Mouse (Mus musculus): ENCODE measurements around the gene Olfr437. TPM values are rescaled to one million over a fixed set of nuclear protein-coding genes. Genes with fewer than 3 reads are reported as not detected.
"Not testable (repeated sequence)": the region's sequence is repeated elsewhere in the genome, so short reads cannot be mapped to it uniquely, and the experiment has no call there.

Gene Olfr437
- polyA plus RNA-seq, 1 experiment from 2014 or later: not detected

GRCm38 (mm10) chr6:43178584-43179501, 15.8 kb downstream of the Olfr437 start:
- Histone ChIP-seq H3K4me1 (ENCODE audit: insufficient read depth, low read depth, low read length) (no peaks in the 10 kb centered on the region), H3K36me3 (ENCODE audit: insufficient read depth, low read length) (no peaks in the 10 kb centered on the region), H3K27ac (ENCODE audit: low read length) (no peak overlapping the region), H3K9me3 (ENCODE audit: low read length) (no peaks in the 10 kb centered on the region), H3K27me3 (replicated peaks; ENCODE audit: insufficient read depth, low read length) (no peaks in the 10 kb centered on the region), H3K9ac (replicated peaks; ENCODE audit: low read depth) (no peak overlapping the region), H3K4me3 (ENCODE audit: low read depth, low read length) (no peak overlapping the region), H3K4me2 (replicated peaks; ENCODE audit: low read depth, low read length) (no peak overlapping the region)
- DNase-seq (ENCODE audit: low spot score): no peak
- 39% methylated on average over 6 of the region's 6 CpGs for WGBS
- ATAC-seq: no peak
- TF ChIP-seq EP300 (IDR thresholded peaks at IDR 0.05) (no peak), CTCF (IDR thresholded peaks at IDR 0.05) (no peak)

DNA sequence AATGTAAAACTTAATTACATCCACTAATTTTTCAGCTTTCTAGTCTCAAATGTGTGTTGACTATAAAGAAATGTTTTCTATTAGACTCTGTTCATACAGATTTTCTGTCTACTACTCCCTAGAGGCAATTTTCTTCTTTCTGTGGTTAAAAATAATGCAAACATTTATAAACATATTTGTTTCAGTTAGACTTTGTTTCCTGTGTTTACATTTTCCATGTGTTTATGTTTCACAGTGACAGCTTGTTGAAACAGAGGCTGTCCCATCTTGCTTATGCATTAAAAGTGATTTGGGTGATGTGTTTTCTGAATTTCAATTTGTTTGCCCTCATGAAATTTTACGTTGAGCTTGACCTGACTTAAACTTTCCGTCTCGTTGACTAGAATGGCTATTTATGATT, 27.9 kb downstream of the Olfr437 start:
- no peak overlapping the region for H3K4me3 ChIP-seq (ENCODE audit: low read depth, low read length)
- no peaks in the 10 kb centered on the region for H3K9me3 ChIP-seq (ENCODE audit: low read length)
- 40% methylated on average over 3 of the region's 3 CpGs for WGBS
- H3K36me3 ChIP-seq (ENCODE audit: insufficient read depth, low read length): no peaks in the 10 kb centered on the region
- ATAC-seq: no peak
- H3K27ac ChIP-seq (ENCODE audit: low read length): no peak overlapping the region
- TF ChIP-seq CTCF (IDR thresholded peaks at IDR 0.05): no peak
- no peak overlapping the region for H3K4me2 ChIP-seq (replicated peaks; ENCODE audit: low read depth, low read length)
- H3K4me1 ChIP-seq (ENCODE audit: insufficient read depth, low read depth, low read length): no peaks in the 10 kb centered on the region
- no peaks in the 10 kb centered on the region for H3K27me3 ChIP-seq (replicated peaks; ENCODE audit: insufficient read depth, low read length)
- no peak for DNase-seq (ENCODE audit: low spot score)
- H3K9ac ChIP-seq (replicated peaks; ENCODE audit: low read depth): no peak overlapping the region

- DNase-seq (ENCODE audit: low spot score) (no peak), ATAC-seq (no peak)
- no peaks in the 10 kb centered on the region for H3K4me1 ChIP-seq (ENCODE audit: insufficient read depth, low read depth, low read length)
- H3K4me3 ChIP-seq (ENCODE audit: low read depth, low read length): no peak within 1 kb of the TSS
- no peak for TF ChIP-seq CTCF (IDR thresholded peaks at IDR 0.05)
- TF ChIP-seq EP300 (IDR thresholded peaks at IDR 0.05): no peak
- no peaks in the 10 kb centered on the region for H3K9me3 ChIP-seq (ENCODE audit: low read length)
- H3K36me3 ChIP-seq (ENCODE audit: insufficient read depth, low read length): no peaks in the 10 kb centered on the region
- no peak within 1 kb of the TSS for H3K9ac ChIP-seq (replicated peaks; ENCODE audit: low read depth)
- no peaks in the 10 kb centered on the region for H3K27me3 ChIP-seq (replicated peaks; ENCODE audit: insufficient read depth, low read length)
- H3K4me2 ChIP-seq (replicated peaks; ENCODE audit: low read depth, low read length): no peak within 1 kb of the TSS
- no peak within 1 kb of the TSS for H3K27ac ChIP-seq (ENCODE audit: low read length)
Observed at GRCm38 (mm10) chr6:43196781-43197180, 33.7 kb downstream of the Olfr437 start, which contains the start of gene Olfr435. Gene Olfr435 (plus strand): TSS chr6:43197146.

GRCm38 (mm10) chr6:43198094-43198493, 35.0 kb downstream of the Olfr437 start:
- Histone ChIP-seq H3K4me3 (ENCODE audit: low read depth, low read length) (no peak overlapping the region), H3K4me1 (ENCODE audit: insufficient read depth, low read depth, low read length) (no peaks in the 10 kb centered on the region), H3K9me3 (ENCODE audit: low read length) (no peaks in the 10 kb centered on the region), H3K27me3 (replicated peaks; ENCODE audit: insufficient read depth, low read length) (no peaks in the 10 kb centered on the region), H3K4me2 (replicated peaks; ENCODE audit: low read depth, low read length) (no peak overlapping the region), H3K27ac (ENCODE audit: low read length) (no peak overlapping the region), H3K9ac (replicated peaks; ENCODE audit: low read depth) (no peak overlapping the region), H3K36me3 (ENCODE audit: insufficient read depth, low read length) (no peaks in the 10 kb centered on the region)
- TF ChIP-seq CTCF (IDR thresholded peaks at IDR 0.05): no peak
- no peak for TF ChIP-seq EP300 (IDR thresholded peaks at IDR 0.05)
- 29% methylated on average over 3 of the region's 3 CpGs for WGBS
- DNase-seq (ENCODE audit: low spot score) (no peak), ATAC-seq (no peak)

DNA sequence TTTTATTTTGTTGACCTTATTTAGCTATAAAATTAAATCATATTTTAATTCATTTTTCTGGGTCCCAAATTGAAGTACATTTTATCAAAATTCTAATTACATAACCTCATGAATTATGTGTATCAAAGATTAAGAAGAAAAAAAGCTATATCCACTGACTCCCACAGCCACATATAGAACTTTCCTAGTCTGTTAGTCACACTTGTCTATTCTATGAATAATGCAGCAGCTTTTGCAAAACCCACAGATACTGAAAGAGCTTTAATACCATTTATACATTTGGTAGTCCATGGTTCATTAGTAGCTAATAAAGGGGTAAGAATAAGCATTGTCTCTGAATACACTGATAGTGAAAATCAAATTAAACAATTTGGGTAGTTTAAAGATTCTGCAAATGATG, 39.7 kb downstream of the Olfr437 start:
- H3K9me3 ChIP-seq (ENCODE audit: low read length): no peaks in the 10 kb centered on the region
- no peaks in the 10 kb centered on the region for H3K4me1 ChIP-seq (ENCODE audit: insufficient read depth, low read depth, low read length)
- no peak overlapping the region for H3K4me2 ChIP-seq (replicated peaks; ENCODE audit: low read depth, low read length)
- DNase-seq (ENCODE audit: low spot score) (no peak), ATAC-seq (no peak)
- H3K27ac ChIP-seq (ENCODE audit: low read length): no peak overlapping the region
- no peaks in the 10 kb centered on the region for H3K27me3 ChIP-seq (replicated peaks; ENCODE audit: insufficient read depth, low read length)
- H3K4me3 ChIP-seq (ENCODE audit: low read depth, low read length): no peak overlapping the region
- no peak overlapping the region for H3K9ac ChIP-seq (replicated peaks; ENCODE audit: low read depth)
- H3K36me3 ChIP-seq (ENCODE audit: insufficient read depth, low read length): no peaks in the 10 kb centered on the region
- no peak for TF ChIP-seq CTCF (IDR thresholded peaks at IDR 0.05)
- TF ChIP-seq EP300 (IDR thresholded peaks at IDR 0.05): no peak

- Histone ChIP-seq H3K4me2 (replicated peaks; ENCODE audit: low read depth, low read length) (no peak overlapping the region), H3K4me3 (ENCODE audit: low read depth, low read length) (no peak overlapping the region), H3K4me1 (ENCODE audit: insufficient read depth, low read depth, low read length) (no peaks in the 10 kb centered on the region), H3K27me3 (replicated peaks; ENCODE audit: insufficient read depth, low read length) (no peaks in the 10 kb centered on the region), H3K9me3 (ENCODE audit: low read length) (no peaks in the 10 kb centered on the region), H3K36me3 (ENCODE audit: insufficient read depth, low read length) (no peaks in the 10 kb centered on the region), H3K27ac (ENCODE audit: low read length) (no peak overlapping the region), H3K9ac (replicated peaks; ENCODE audit: low read depth) (no peak overlapping the region)
- ATAC-seq (no peak), DNase-seq (ENCODE audit: low spot score) (no peak)
- WGBS: 32% methylated on average over 2 of the region's 2 CpGs
- TF ChIP-seq EP300 (IDR thresholded peaks at IDR 0.05) (no peak), CTCF (IDR thresholded peaks at IDR 0.05) (no peak)
Observed at GRCm38 (mm10) chr6:43205355-43205754, 42.3 kb downstream of the Olfr437 start.

- H3K4me1 ChIP-seq (ENCODE audit: insufficient read depth, low read depth, low read length); H3K27me3 ChIP-seq (replicated peaks; ENCODE audit: insufficient read depth, low read length); H3K4me2 ChIP-seq (replicated peaks; ENCODE audit: low read depth, low read length); H3K27ac ChIP-seq (ENCODE audit: low read length); H3K4me3 ChIP-seq (ENCODE audit: low read depth, low read length); H3K9ac ChIP-seq (replicated peaks; ENCODE audit: low read depth); DNase-seq (ENCODE audit: low spot score); H3K36me3 ChIP-seq (ENCODE audit: insufficient read depth, low read length); ATAC-seq; H3K9me3 ChIP-seq (ENCODE audit: low read length): not testable (repeated sequence)
Observed at GRCm38 (mm10) chr6:43212873-43213272, 49.8 kb downstream of the Olfr437 start, which contains the start of gene Olfr434. Gene Olfr434 (plus strand): TSS chr6:43213021.

Other genes with a start within 250 kb of the Olfr437 start
- gene Olfr446, start 241.9 kb upstream of the Olfr437 start, polyA plus RNA-seq (2015; fragmentation: Nextera tagmentation; extraction: Ambion mirVana): not detected in 2 replicates
- gene Olfr444, start 214.2 kb upstream of the Olfr437 start, polyA plus RNA-seq (2015; fragmentation: Nextera tagmentation; extraction: Ambion mirVana): not detected in 2 replicates
- gene Olfr441, start 56.9 kb upstream of the Olfr437 start, polyA plus RNA-seq (2015; fragmentation: Nextera tagmentation; extraction: Ambion mirVana): not detected in 2 replicates
- not detected in 2 replicates for gene Olfr237-ps1, start 16.7 kb upstream of the Olfr437 start, polyA plus RNA-seq (2015; fragmentation: Nextera tagmentation; extraction: Ambion mirVana)
- gene Olfr13, start 8.9 kb downstream of the Olfr437 start, polyA plus RNA-seq (2015; fragmentation: Nextera tagmentation; extraction: Ambion mirVana): not detected in 2 replicates
- not detected in 2 replicates for gene Olfr435, start 33.9 kb downstream of the Olfr437 start, polyA plus RNA-seq (2015; fragmentation: Nextera tagmentation; extraction: Ambion mirVana)
- not detected in 2 replicates for gene Olfr434, start 49.7 kb downstream of the Olfr437 start, polyA plus RNA-seq (2015; fragmentation: Nextera tagmentation; extraction: Ambion mirVana)
- not detected in 2 replicates for gene Olfr47, start 68.2 kb downstream of the Olfr437 start, polyA plus RNA-seq (2015; fragmentation: Nextera tagmentation; extraction: Ambion mirVana)
- 13.2 and 16.3 TPM in 2 replicates for gene Arhgef5, start 102.3 kb downstream of the Olfr437 start, polyA plus RNA-seq (2015; fragmentation: Nextera tagmentation; extraction: Ambion mirVana)
- not detected in 2 replicates for gene Nobox, start 146.3 kb downstream of the Olfr437 start, polyA plus RNA-seq (2015; fragmentation: Nextera tagmentation; extraction: Ambion mirVana)